Mouse (Mus musculus): ENCODE measurements around the gene Tmem107.

Tmem107 gene

GRCm38 (mm10) chr11:69059975-69060411, 10.6 kb upstream of the Tmem107 start:
- no peak for DNase-seq

GRCm38 (mm10) chr11:69060448-69061254, 10.0 kb upstream of the Tmem107 start:
- DNase-seq, result peak in 1 of 2 experiments; percentile 27

- DNase-seq, result no peak
Measured at GRCm38 (mm10) chr11:69061255-69061912, 9.2 kb upstream of the Tmem107 start.

DNA sequence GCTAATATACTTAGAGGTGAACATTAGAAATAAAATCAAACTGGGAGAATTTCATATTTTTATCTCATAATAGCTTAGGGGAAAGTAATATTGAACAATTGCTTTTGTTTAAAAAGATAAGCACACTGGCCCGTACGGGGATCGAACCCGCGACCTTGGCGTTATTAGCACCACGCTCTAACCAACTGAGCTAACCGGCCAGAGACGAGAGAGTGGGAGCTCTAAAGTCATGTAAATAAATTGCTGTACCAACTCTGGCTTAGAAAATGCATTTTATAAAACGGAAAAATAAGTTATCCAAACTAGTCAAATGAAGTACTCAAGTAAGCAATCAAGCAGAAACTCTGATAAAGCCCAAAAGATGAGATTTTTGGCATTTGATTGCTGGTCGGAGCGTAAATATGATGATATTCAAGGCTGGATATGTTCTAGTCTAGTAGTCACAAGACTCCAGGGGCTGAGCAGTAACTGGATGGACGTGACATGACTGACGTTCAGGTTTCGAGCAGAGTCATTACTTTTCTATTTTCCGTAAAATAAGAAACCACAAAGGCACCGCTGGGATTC, 8.3 kb upstream of the Tmem107 start:
- DNase-seq, result peak; percentile 77 to 90

- DNase-seq, result peak; percentile 94 to 99
Measured at GRCm38 (mm10) chr11:69062761-69063224, 7.8 kb upstream of the Tmem107 start.

DNA sequence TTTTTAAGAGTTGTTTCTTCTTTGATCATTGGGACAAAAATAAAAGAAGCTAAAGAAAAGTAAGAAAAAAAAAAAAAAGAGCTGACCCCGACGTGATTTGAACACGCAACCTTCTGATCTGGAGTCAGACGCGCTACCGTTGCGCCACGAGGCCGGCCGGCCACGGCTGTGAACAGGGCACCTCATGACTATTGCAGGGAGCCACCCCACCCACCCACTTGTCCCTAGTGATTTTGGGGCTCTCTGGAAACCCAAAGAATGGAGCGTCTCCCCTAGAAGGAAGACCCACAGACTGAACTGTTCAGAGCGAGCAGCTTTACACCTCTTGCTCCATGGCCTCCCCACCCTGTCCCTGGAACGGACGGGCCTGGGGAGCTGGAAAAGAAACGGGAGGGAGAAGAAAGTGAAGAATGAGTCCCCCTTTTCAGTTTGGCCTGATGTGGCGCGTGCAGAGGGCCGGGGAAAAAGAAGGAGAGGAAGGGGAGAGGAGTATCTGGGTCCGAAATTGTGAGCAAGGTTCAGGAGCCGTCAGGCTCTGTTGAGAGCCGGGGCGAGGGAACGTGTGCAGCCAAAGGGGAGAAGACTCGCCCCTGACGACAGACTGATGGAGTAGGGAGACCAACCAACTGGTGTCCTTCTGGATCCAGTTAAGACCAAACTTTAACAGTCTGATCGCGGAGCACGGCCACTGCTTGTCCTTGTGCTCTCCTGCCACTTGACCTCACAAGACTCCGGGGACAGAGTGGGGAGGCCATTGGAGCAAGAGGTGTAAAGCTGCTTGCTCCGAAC, 7.0 kb upstream of the Tmem107 start:
- peak in 1 of 2 experiments; percentile 68 for DNase-seq

DNA sequence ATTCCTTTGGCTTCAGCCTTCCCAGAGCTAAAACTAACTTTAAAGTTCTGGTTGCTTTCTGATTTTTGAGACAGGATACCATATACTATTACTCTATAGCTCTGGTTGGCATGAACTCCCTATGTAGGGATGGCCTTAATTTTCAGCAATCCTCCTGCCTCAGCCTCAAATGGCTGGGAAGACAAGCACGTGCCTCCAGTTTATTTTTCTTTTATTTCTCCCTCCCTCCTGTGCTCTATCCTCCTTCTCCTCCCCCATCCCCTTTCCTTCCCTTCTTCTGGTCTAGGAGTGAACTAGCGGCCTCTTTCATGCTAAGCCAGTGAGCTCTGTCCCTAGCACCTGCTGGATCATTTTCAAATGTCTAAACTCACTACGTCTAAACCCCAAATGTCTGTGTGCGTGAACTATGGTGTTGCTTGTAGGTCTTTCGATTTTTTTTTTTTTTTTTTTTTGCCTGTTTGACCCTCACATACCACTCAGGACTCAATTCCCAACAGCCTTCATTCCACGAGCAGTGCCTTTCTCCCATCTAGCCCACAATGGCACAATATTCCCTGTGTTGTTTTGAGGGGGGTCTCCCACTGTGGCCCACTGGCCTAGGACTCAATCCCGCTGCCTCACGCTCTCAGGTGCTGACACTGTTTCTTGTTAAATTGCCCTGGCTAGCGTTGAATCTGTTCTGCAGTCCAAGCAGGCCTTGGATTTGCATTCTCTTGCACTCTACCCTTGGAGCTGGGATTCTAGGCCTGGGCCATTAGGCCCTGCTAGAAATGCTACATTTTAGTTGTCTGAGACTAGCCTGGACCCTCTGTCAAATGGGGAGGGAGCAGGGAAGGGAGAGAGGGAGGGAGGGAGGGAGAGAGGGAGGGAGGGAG, 6.1 kb upstream of the Tmem107 start:
- no peak for DNase-seq

DNA sequence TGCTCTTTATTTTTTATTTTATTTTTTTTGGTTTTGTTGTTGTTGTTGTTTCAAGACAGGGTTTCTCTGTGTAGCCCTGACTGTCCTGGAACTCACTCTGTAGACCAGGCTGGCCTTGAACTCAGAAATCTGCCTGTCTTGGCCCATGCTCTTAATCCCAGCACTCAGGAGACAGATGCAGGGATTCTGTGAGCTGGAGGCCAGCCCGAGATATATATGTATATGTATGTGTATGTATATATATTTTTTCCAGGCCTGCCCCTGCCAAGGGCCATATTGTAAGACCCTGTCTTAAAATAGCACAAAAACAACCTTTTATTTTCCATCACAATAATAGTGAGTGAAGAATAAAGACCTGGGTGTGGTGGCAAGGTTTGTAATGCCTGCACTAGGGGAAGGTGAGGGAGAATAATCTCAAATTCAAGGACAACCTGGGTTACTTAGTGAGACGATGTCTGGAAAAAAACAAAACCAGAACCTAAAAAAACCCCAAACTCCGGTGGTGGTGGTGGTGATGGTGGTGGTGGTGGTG, 5.1 kb upstream of the Tmem107 start:
- no peak for DNase-seq

GRCm38 (mm10) chr11:69066163-69066861, 4.3 kb upstream of the Tmem107 start:
- DNase-seq, result no peak

GRCm38 (mm10) chr11:69066956-69067355, 3.6 kb upstream of the Tmem107 start:
- DNase-seq, result peak; percentile 90 to 93

DNA sequence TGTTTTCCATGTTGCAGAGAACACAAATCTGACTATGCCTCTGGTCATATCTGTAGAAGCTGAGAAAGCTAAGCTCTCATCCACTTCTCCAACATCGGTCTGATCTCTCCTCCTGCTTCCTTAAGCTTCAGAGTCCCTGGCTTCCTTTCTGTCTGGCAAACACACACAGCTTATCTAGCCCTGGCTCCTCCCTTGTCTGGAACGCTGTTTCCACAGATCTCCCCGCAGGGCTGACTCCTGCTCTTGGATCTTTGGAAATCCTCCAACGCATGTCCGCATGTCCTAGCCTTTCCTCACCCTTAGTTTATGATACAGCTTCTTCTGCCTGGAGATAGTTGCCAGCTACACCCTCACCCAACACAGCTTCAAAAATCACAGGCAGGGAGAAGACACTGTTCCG, 3.0 kb upstream of the Tmem107 start:
- DNase-seq, result no peak

DNA sequence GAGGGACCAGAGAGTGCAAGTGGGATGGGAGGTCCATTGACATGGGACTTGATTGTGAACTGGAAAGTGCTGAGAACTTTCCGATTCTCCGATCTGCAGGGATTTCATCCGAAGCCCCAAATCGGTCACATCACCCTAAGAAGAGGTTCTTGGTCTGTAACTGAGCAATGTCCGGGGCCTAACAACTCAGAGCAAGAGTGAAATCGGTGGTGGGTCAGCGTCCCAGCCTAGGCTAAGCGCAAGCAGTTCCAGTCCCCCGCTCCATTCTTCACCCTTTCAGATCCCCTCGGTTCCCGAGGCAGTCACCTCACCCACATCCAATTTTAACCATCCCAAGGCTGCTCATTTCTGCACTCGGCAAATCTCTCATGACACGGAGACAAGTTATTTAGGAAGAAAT, 513 bp upstream of the Tmem107 start:
- DNase-seq, result no peak

- no peak for DNase-seq
Measured at GRCm38 (mm10) chr11:69071262-69071661, 656 bp downstream of the Tmem107 start.

DNA sequence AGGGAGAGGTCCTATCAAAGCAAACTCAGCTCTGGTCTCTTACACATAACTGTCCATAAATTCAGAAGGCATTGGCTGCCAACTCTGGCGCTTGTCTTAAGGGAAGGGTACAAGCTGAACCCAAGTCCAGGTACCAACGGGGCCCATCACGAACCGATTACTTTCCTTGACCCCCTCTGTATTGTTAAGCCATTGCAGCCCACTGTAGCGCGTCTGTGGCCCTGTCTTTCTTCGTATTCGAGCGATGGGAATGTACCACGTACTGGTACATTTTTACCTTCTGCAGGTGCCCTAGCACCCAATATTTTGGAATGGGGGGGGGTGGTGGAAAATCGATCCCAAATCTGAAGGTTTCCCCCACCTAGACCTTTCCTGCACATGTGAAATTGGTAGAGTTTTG, 1.6 kb downstream of the Tmem107 start:
- DNase-seq, result no peak

DNA sequence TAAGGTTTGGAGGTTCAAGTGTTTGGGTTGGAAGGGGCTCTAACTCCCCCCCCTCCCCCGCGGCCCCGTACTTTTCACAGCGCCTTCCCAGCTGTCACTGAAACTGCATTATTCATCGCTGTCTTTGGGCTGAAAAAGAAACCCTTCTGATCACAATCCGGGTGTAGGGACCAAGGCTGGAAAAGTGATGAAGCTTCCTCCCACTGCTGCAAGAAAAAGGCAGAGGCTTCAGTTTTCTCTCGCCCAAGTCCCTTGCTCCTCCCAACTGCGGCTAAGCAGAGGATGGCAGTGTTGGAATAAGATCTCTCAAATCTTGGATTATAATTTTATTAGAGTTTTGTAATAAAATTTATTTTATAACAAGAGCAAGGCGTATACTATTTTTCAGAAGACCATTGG, 2.1 kb downstream of the Tmem107 start:
- no peak for DNase-seq

DNA sequence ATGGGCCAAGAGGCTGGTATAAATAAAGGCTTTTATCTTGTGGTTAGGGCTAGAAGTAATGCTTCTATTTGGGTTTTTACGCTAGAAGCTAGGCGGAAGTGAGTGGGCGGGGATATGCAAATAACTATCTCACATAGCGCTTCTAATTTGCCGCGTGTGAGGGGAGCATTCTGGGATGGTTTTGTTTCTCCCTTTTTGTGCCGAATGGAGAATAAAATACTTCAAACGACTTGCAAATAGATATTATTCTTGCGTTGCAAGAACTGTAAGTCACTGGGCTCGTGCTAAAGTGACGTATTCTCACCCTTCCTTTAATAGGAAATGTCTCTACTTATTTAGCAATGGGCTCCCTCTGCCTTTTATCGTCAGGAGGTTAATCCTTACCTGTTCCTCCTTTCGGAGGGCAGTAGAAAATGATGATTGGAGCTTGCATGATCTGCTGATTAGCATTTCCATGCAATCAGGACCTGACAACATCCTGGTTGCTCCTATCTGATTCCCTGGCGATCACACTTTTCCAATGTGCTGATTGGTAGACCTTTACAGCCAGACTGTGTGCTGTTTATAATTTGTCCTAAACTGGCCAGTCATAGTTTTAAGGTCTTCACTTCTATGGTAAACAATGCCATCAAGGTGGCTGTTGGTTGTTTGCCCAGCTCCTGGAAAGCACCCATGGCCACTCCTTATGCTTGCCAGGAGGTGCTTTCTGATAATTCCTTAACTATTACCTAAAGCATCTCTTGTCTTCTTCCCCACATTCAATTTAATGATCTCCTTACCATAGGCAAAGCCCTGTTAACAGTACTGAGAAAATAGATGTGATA, 2.7 kb downstream of the Tmem107 start:
- DNase-seq, result peak; percentile 88 to 91

- no peak for DNase-seq
Measured at GRCm38 (mm10) chr11:69073951-69074775, 3.6 kb downstream of the Tmem107 start.

DNA sequence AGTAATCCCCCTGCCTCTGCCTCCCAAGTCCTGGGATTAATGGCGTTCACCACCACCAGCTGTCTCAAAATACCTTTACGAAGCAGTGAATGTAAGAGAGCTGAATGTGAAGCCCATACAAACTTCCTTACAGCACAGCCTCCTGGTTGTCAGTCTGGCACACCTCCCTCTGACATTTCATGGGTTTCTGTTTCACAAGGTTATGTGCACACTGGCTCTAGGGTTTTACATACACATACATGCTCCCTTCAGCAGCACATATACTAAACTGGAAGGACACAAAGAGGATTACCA, 4.1 kb downstream of the Tmem107 start:
- no peak for DNase-seq

GRCm38 (mm10) chr11:69075764-69076479, 5.3 kb downstream of the Tmem107 start:
- no peak for DNase-seq
